Mouse (Mus musculus) midbrain, embryonic 14.5 days (tissue): ENCODE data around the gene Olfr1382. TPM values are rescaled to one million over a fixed set of nuclear protein-coding genes. Genes with fewer than 3 reads are reported as not detected.
"Not testable (repeated sequence)": the region's sequence is repeated elsewhere in the genome, so short reads cannot be mapped to it uniquely, and the experiment has no call there.

Experiments
- ATAC-seq: fragments of 200-750 bp; cut with Nextera tagmentation; 2 replicates; pipeline ENCODE4 v1.8.0; 2017; ENCODE audit warnings: moderate number of reproducible peaks, moderate library complexity; ENCODE audit not compliant: low FRiP score, low TSS enrichment
- DNase-seq: peaks from one replicate; pipeline ENCODE4 v3.0.0-alpha.2; 2015
- H3K27ac ChIP-seq: fragments of 300-500 bp; sonication (generic); replicated peaks from 2 replicates; pipeline ENCODE4 v1.5.1; 2014; ENCODE audit warnings: mild to moderate bottlenecking, low read depth, low read length, moderate library complexity
- H3K27me3 ChIP-seq: fragments of 300-500 bp; sonication (generic); 2 replicates; pipeline ENCODE4 v1.6.1; 2014; ENCODE audit warnings: low read length, control low read depth, mixed read lengths; ENCODE audit not compliant: control insufficient read depth, insufficient read depth
- H3K36me3 ChIP-seq: fragments of 300-500 bp; sonication (generic); 2 replicates; pipeline ENCODE4 v1.6.1; 2014; ENCODE audit warnings: low read length, control low read depth; ENCODE audit not compliant: control insufficient read depth, insufficient read depth
- H3K4me1 ChIP-seq: fragments of 300-500 bp; sonication (generic); 2 replicates; pipeline ENCODE4 v1.6.1; 2014; ENCODE audit warnings: mild to moderate bottlenecking, antibody characterized with exemption, low read length, control low read depth; ENCODE audit not compliant: control insufficient read depth, insufficient read depth
- H3K4me2 ChIP-seq: fragments of 300-500 bp; sonication (generic); 2 replicates; pipeline ENCODE4 v1.6.1; 2014; ENCODE audit warnings: mild to moderate bottlenecking, low read length, moderate library complexity
- H3K4me3 ChIP-seq: fragments of 300-500 bp; sonication (generic); replicated peaks from 2 replicates; pipeline ENCODE4 v1.5.1; 2014; ENCODE audit warnings: low read depth, low read length
- H3K9ac ChIP-seq: fragments of 300-500 bp; sonication (generic); replicated peaks from 2 replicates; pipeline ENCODE4 v1.6.1; 2014; ENCODE audit warnings: mild to moderate bottlenecking, low read length, moderate library complexity
- H3K9me3 ChIP-seq: fragments of 300-500 bp; sonication (generic); 2 replicates; pipeline ENCODE4 v1.6.1; 2016; ENCODE audit warnings: low read length, control low read depth, mixed read lengths; ENCODE audit not compliant: control insufficient read depth
- WGBS: fragments of 180-500 bp; shearing (Covaris S2); extraction: QIAGEN DNeasy Blood & Tissue Kit; methylation state at CpG from one replicate; pipeline ENCODE4 v1.1.7; 2014; 5-methylcytosine and 5-hydroxymethylcytosine counted together
- polyA plus RNA-seq: library from polyadenylated mRNA; unstranded; fragments of >200 nt; fragmentation: Nextera tagmentation; extraction: Ambion mirVana; gene quantifications from 2 replicates; pipeline ENCODE4 v1.2.1, GENCODE M21; 2014

Olfr1382 gene
- not detected in 2 replicates for polyA plus RNA-seq

GRCm38 (mm10) chr11:49527947-49528346 lies at the start of gene Olfr1382:
Gene Olfr1382 (plus strand): TSS chr11:49528247.
- Histone ChIP-seq H3K9ac (no peak within 1 kb of the TSS), H3K27me3 (no peaks in the 10 kb centered on the region), H3K27ac (no peak within 1 kb of the TSS), H3K9me3 (no peaks in the 10 kb centered on the region), H3K36me3 (no peaks in the 10 kb centered on the region), H3K4me1 (no peaks in the 10 kb centered on the region), H3K4me3 (no peak within 1 kb of the TSS), H3K4me2 (no peak within 1 kb of the TSS)
- ATAC-seq (no peak), DNase-seq (no peak)
- WGBS: 85% methylated on average over 3 of the region's 3 CpGs

GRCm38 (mm10) chr11:49485973-49486372 lies 42.1 kb upstream of the Olfr1382 start:
- DNase-seq: no peak
- Histone ChIP-seq H3K4me1 (no peaks in the 10 kb centered on the region), H3K4me2 (no peak overlapping the region), H3K4me3 (no peak overlapping the region), H3K27me3 (no peaks in the 10 kb centered on the region), H3K9ac (no peak overlapping the region), H3K27ac (no peak overlapping the region), H3K36me3 (no peaks in the 10 kb centered on the region), H3K9me3 (no peaks in the 10 kb centered on the region)
- no peak for ATAC-seq
- WGBS: 67% methylated on average over 4 of the region's 4 CpGs

- H3K36me3 ChIP-seq, H3K9me3 ChIP-seq, H3K27ac ChIP-seq, DNase-seq, H3K4me2 ChIP-seq, H3K4me1 ChIP-seq, H3K4me3 ChIP-seq, ATAC-seq, H3K27me3 ChIP-seq, H3K9ac ChIP-seq: not testable (repeated sequence)
- 88% methylated on average over 1 of the region's 1 CpGs for WGBS
Observed at GRCm38 (mm10) chr11:49488770-49489169, 39.3 kb upstream of the Olfr1382 start, which contains the start of gene Olfr1385. Gene Olfr1385 (plus strand): TSS chr11:49489070.

GRCm38 (mm10) chr11:49518086-49518485 lies 10.0 kb upstream of the Olfr1382 start:
- WGBS: 78% methylated on average over 5 of the region's 5 CpGs
- no peak overlapping the region for H3K4me2 ChIP-seq
- H3K9me3 ChIP-seq: no peaks in the 10 kb centered on the region
- no peaks in the 10 kb centered on the region for H3K27me3 ChIP-seq
- no peak overlapping the region for H3K4me3 ChIP-seq
- H3K27ac ChIP-seq: no peak overlapping the region
- no peaks in the 10 kb centered on the region for H3K36me3 ChIP-seq
- no peak overlapping the region for H3K9ac ChIP-seq
- DNase-seq: no peak
- ATAC-seq: no peak
- H3K4me1 ChIP-seq: no peaks in the 10 kb centered on the region

- no peak for DNase-seq
- Histone ChIP-seq H3K27me3 (no peaks in the 10 kb centered on the region), H3K9me3 (no peaks in the 10 kb centered on the region), H3K9ac (no peak within 1 kb of the TSS), H3K27ac (no peak within 1 kb of the TSS), H3K4me3 (no peak within 1 kb of the TSS), H3K4me2 (no peak within 1 kb of the TSS), H3K4me1 (no peaks in the 10 kb centered on the region), H3K36me3 (no peaks in the 10 kb centered on the region)
- no peak for ATAC-seq
Observed at GRCm38 (mm10) chr11:49519348-49519747, 8.7 kb upstream of the Olfr1382 start, which contains the start of gene Olfr1383. Gene Olfr1383 (plus strand): TSS chr11:49519648.

GRCm38 (mm10) chr11:49532761-49533160 lies 4.7 kb downstream of the Olfr1382 start:
- Histone ChIP-seq H3K27ac (no peak overlapping the region), H3K36me3 (no peaks in the 10 kb centered on the region), H3K27me3 (no peaks in the 10 kb centered on the region), H3K9me3 (no peaks in the 10 kb centered on the region), H3K4me3 (no peak overlapping the region), H3K4me1 (no peaks in the 10 kb centered on the region), H3K4me2 (no peak overlapping the region), H3K9ac (no peak overlapping the region)
- ATAC-seq: no peak
- no peak for DNase-seq

GRCm38 (mm10) chr11:49536631-49537030 lies 8.6 kb downstream of the Olfr1382 start:
- not testable (repeated sequence) for H3K4me2 ChIP-seq, H3K4me1 ChIP-seq, H3K9me3 ChIP-seq, H3K27ac ChIP-seq, H3K4me3 ChIP-seq, H3K9ac ChIP-seq, ATAC-seq, H3K36me3 ChIP-seq, H3K27me3 ChIP-seq
- peak; percentile 55 for DNase-seq
- WGBS: 83% methylated on average over 2 of the region's 2 CpGs

- not testable (repeated sequence) for H3K4me3 ChIP-seq, H3K27me3 ChIP-seq, H3K4me1 ChIP-seq, H3K27ac ChIP-seq, H3K9ac ChIP-seq, H3K9me3 ChIP-seq, H3K4me2 ChIP-seq, H3K36me3 ChIP-seq, DNase-seq, ATAC-seq
- 45% methylated on average over 3 of the region's 3 CpGs for whole genome bisulfite sequencing
Observed at GRCm38 (mm10) chr11:49543149-49543548, 15.1 kb downstream of the Olfr1382 start, which contains the start of gene Olfr1381. Gene Olfr1381 (plus strand): TSS chr11:49543449.

GRCm38 (mm10) chr11:49554033-49554432 lies 26.0 kb downstream of the Olfr1382 start:
- not testable (repeated sequence) for H3K9me3 ChIP-seq, H3K4me2 ChIP-seq, ATAC-seq, H3K4me3 ChIP-seq, H3K36me3 ChIP-seq, H3K27me3 ChIP-seq, H3K9ac ChIP-seq, H3K27ac ChIP-seq, H3K4me1 ChIP-seq
- DNase-seq: peak; percentile 25
- 82% methylated on average over 3 of the region's 3 CpGs for WGBS
